Mouse (Mus musculus): ENCODE results near the gene H2al1h. TPM values are rescaled to one million over a fixed set of nuclear protein-coding genes. Genes with fewer than 3 reads are reported as not detected.
"Not testable (repeated sequence)": the region's sequence is repeated elsewhere in the genome, so short reads cannot be mapped to it uniquely, and the experiment has no call there.

The H2al1h gene
- total RNA-seq (2021): not detected
- long read RNA-seq: 0 reads

GRCm38 (mm10) chrX:11321192-11321591, at the start of gene H2al1h:
TSS of gene H2al1h (plus strand) at chrX:11321492.
- not testable (repeated sequence) for DNase-seq (ENCODE audit: low spot score in 2 of 2)

DNA sequence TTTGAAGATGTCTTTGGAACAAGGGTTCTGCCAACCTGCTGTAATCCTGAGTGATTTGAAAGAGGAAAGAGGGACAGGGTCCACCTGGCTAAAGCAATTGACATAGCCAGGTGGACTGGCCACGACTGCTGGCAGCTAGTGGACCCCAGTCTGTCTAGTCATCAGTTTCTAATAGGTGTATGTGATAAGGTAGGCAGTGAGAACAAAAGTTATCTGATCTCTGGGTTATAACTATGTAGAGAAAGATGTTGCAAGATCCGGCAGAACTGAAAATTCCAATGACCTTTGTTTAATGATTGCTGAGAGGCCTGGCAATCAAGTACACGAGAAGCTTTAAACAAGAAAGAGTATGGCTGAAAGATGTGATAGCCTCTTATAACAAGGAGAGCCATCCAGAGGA, 48.1 kb upstream of the H2al1h start:
- DNase-seq (ENCODE audit: low spot score in 2 of 2): no peak

DNA sequence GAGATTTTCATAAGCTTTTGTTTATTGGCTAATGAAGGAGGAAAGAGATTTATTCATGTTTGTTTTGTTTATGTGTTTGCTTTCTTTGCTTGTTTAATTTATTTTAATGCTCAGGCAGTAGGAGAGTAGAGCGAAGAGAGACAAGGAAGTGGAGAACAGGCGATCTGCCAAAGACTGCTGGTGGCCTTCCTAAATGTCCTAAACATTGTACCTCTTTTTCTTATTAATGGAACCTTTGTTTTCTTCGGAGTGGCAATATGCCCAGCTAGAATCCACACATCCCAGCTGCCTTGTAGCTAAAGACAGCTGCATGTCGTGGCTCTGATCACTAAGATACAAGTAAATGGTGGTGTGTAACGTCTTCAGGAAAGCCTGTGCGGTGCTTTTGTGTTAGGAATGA, 44.2 kb upstream of the H2al1h start:
- DNase-seq (ENCODE audit: low spot score in 2 of 2): no peak

- DNase-seq (ENCODE audit: low spot score in 2 of 2): no peak
Measured at GRCm38 (mm10) chrX:11280741-11281140, 40.6 kb upstream of the H2al1h start.

DNA sequence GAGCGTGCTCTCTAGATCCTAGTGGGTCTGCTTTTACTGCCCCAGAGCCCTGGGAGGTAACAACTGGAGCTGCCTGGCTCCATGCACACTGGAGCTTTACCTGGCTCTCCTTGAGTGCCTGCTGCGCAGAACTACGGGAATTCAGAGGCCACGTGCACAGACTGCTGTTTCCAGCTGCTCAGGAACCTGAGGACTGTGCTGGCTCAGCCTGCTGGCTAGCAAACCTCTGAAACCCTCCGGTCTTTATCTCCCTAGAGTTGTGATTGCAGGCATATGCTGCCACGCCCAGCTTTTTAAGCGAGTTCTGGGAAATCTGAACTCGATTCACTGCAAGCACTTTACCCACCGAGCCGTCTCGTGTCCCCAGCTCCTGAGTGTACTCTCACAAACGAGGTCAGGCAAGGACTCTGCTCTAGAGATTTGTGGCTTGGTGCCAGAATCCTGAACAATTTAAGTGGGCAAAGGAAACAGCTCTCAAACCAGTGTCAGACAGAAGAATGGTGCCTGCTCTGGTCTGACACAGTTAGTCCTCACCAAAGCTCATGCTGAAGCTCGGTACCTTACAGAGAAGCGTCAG, 32.9 kb upstream of the H2al1h start:
- DNase-seq (ENCODE audit: low spot score in 2 of 2): no peak

- DNase-seq (ENCODE audit: low spot score in 2 of 2): no peak
Measured at GRCm38 (mm10) chrX:11289244-11289643, 32.0 kb upstream of the H2al1h start.

- DNase-seq (ENCODE audit: low spot score in 2 of 2): not testable (repeated sequence)
Measured at GRCm38 (mm10) chrX:11298957-11299356, 22.3 kb upstream of the H2al1h start, which contains the start of gene H2al1a. TSS of gene H2al1a (plus strand) at chrX:11299257.

- not testable (repeated sequence) for DNase-seq (ENCODE audit: low spot score in 2 of 2)
Measured at GRCm38 (mm10) chrX:11302132-11302531, 19.2 kb upstream of the H2al1h start, which contains the start of gene H2al1b. TSS of gene H2al1b (plus strand) at chrX:11302432.

- DNase-seq (ENCODE audit: low spot score in 2 of 2): not testable (repeated sequence)
Measured at GRCm38 (mm10) chrX:11305355-11305754, 15.9 kb upstream of the H2al1h start, which contains the start of gene H2al1c. TSS of gene H2al1c (plus strand) at chrX:11305655.

- not testable (repeated sequence) for DNase-seq (ENCODE audit: low spot score in 2 of 2)
Measured at GRCm38 (mm10) chrX:11308524-11308923, 12.8 kb upstream of the H2al1h start, which contains the start of gene H2al1d. TSS of gene H2al1d (plus strand) at chrX:11308824.

GRCm38 (mm10) chrX:11311634-11312033, 9.7 kb upstream of the H2al1h start, which contains the start of gene H2al1e:
TSS of gene H2al1e (plus strand) at chrX:11311934.
- not testable (repeated sequence) for DNase-seq (ENCODE audit: low spot score in 2 of 2)

GRCm38 (mm10) chrX:11314858-11315257, 6.4 kb upstream of the H2al1h start, which contains the start of gene H2al1f:
TSS of gene H2al1f (plus strand) at chrX:11315158.
- DNase-seq (ENCODE audit: low spot score in 2 of 2): not testable (repeated sequence)

DNA sequence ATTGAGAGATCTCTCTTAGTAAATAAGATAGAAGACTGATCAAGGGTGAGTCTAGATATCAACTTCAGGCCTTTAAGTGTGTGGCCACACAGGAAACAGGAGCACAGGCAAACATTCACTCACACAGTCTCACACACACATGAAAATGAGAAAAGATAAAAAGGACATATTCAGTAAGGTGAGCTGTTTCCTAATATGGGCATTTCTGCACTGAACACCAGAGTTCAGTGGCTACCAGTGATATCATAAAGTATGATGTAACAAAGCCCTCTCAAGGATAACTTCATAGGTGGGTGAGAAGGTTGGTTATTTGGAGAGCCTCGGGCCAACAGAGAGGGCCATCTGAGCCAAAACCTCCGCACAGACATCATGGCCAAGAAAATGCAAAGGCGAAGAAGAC, 3.3 kb upstream of the H2al1h start, which contains the start of gene H2al1g:
Gene H2al1g (plus strand): TSS at position 301 of the 400 bp plus-strand sequence.
- DNase-seq (ENCODE audit: low spot score in 2 of 2): not testable (repeated sequence)

- not testable (repeated sequence) for DNase-seq (ENCODE audit: low spot score in 2 of 2)
Measured at GRCm38 (mm10) chrX:11324359-11324758, 3.1 kb downstream of the H2al1h start, which contains the start of gene H2al1i. TSS of gene H2al1i (plus strand) at chrX:11324659.

DNA sequence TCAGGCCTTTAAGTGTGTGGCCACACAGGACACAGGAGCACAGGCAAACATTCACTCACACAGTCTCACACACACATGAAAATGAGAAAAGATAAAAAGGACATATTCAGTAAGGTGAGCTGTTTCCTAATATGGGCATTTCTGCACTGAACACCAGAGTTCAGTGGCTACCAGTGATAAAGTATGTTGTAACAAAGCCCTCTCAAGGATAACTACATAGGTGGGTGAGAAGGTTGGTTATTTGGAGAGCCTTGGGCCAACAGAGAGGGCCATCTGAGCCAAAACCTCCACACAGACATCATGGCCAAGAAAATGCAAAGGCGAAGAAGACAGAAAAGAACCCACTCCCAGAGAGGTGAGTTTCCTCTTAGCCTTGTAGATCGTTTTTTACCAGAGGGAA, 6.2 kb downstream of the H2al1h start, which contains the start of gene H2al1j:
Gene H2al1j (plus strand): TSS at position 301 of the 400 bp plus-strand sequence.
- DNase-seq (ENCODE audit: low spot score in 2 of 2): not testable (repeated sequence)

DNA sequence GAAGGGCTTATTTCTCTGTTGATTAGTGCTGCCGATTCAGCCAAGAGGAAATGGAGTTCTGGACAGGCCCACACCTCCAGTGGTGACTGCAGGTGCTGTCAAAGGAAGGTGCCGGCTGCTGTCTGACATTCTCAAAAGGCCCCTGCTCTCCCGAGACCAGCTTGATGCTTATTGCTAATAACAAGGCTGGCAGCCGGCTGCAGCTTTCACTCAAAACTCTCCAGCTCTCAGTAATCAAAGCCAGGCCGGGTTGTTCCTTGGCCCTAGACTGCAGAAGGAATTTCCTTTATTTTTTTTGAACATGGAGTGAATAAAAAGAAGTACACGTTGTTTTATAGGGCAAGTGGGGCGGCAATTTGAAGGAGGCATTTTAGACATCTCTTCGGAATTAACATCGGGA, 24.5 kb downstream of the H2al1h start:
- peak; percentile 10 to 18 for DNase-seq (ENCODE audit: low spot score in 2 of 2)

DNA sequence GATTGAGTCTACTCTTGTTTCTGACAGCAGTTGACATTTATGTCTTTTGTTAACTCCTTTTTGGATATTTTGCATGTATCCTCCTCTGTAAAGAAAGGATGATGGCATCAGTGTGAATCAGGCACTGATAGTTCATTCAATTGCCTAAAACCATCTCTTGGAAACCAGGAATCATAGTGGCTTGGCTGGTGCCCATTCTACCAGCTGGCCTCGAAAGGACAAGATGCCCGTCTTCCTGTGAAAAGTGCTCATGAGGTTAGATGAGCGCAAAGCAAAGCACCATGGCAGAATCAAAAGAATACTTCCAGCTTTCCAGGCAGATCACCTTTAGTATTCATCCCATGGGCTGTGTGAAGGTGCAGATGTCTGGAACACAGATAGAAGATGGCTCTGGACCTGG, 25.5 kb downstream of the H2al1h start:
- DNase-seq (ENCODE audit: low spot score in 2 of 2): no peak

DNA sequence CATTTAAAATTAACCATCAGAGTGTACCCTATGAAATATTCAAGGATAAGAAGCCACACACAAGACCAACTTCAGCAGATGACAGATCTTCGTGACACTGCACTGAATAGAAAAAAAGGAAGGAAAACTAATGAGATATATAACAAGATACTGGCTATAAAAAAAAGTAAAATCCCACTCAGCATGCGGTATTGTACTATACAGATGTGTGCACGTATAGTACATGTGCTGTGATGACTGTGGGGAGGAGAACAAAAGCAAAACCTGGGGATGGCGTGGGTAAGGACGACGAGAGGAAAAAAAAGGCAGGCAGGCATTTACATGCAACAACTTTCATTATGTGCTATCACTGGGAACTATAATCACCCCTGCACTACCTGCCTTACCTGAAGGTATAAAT, 39.5 kb downstream of the H2al1h start:
- no peak for DNase-seq (ENCODE audit: low spot score in 2 of 2)

DNA sequence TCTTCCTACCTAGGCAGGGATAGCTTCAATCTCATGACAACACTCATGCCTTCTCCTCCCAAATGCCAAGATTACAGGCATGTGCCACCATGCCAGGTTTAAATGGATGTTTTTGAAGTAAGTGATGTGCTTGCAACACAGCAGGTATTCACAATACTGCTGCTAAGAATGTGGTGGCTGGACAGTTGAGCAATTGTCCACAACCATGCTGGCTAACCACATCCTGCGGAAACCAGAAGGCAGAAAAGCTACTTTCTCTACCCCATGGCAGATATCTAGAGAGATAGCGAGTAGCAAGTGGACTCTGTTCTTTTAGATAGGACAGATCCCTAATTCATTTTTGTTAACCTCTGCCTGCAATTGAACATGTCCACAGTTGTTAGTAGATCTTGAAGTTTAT, 40.0 kb downstream of the H2al1h start:
- no peak for DNase-seq (ENCODE audit: low spot score in 2 of 2)

GRCm38 (mm10) chrX:11363890-11364289, 42.6 kb downstream of the H2al1h start:
- DNase-seq (ENCODE audit: low spot score in 2 of 2): no peak

DNA sequence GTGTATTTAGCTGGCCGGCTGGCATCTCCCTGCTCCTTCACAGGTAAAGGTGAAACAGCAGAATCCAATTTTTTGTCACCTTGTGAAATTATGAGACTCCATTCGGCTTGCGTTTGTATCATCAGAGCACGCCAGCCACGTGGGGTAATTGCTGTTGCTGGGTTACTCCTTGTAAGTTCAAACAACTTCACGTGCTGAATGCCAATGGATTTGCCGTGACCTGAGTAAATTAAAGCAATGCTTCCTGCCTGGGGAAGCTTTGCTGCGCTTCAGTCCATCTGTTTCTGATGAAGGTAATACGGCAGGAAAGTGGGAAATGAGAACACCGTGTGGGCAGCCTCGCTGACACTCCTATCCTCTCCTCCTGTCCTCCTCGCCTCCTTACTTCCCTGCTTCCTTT, 43.9 kb downstream of the H2al1h start:
- DNase-seq (ENCODE audit: low spot score in 2 of 2): no peak

Measured in layer of hippocampus, postnatal 10 days (tissue).